Mouse (Mus musculus) G1E-ER4 (cell line): ENCODE measurements around the gene Cer1. TPM values are rescaled to one million over a fixed set of nuclear protein-coding genes. Genes with fewer than 3 reads are reported as not detected.

Experiments
- GATA1 ChIP-seq: IDR thresholded peaks from one replicate; pipeline ENCODE4 v1.8.0; 2012; ENCODE audit warnings: low read length, inconsistent platforms
- polyA plus RNA-seq: library from polyadenylated mRNA; stranded (reverse); fragments of >175 nt; gene quantifications from 2 replicates; pipeline ENCODE4 v1.2.3, GENCODE M21; 2012

Gene Cer1
- polyA plus RNA-seq, 1 experiment, result not detected

- TF ChIP-seq GATA1, result no peak
Observed at GRCm38 (mm10) chr4:82882500-82882899, 2.4 kb downstream of the Cer1 start.

- TF ChIP-seq GATA1, result no peak
Observed at GRCm38 (mm10) chr4:82881366-82881765, 3.6 kb downstream of the Cer1 start.

GRCm38 (mm10) chr4:82880243-82880642, 4.7 kb downstream of the Cer1 start:
- no peak for TF ChIP-seq GATA1

- TF ChIP-seq GATA1, result no peak
Observed at GRCm38 (mm10) chr4:82879152-82879551, 5.8 kb downstream of the Cer1 start.

GRCm38 (mm10) chr4:82876656-82877055, 8.3 kb downstream of the Cer1 start:
- TF ChIP-seq GATA1, result no peak

GRCm38 (mm10) chr4:82875532-82875931, 9.4 kb downstream of the Cer1 start:
- TF ChIP-seq GATA1, result no peak

GRCm38 (mm10) chr4:82874791-82875190, 10.2 kb downstream of the Cer1 start:
- TF ChIP-seq GATA1, result no peak

- TF ChIP-seq GATA1, result no peak
Observed at GRCm38 (mm10) chr4:82872548-82872947, 12.4 kb downstream of the Cer1 start.

GRCm38 (mm10) chr4:82872121-82872520, 12.8 kb downstream of the Cer1 start:
- no peak for TF ChIP-seq GATA1

GRCm38 (mm10) chr4:82870931-82871330, 14.0 kb downstream of the Cer1 start:
- no peak for TF ChIP-seq GATA1

GRCm38 (mm10) chr4:82867731-82868445, 17.1 kb downstream of the Cer1 start:
- no peak for TF ChIP-seq GATA1

- no peak for TF ChIP-seq GATA1
Observed at GRCm38 (mm10) chr4:82867111-82867510, 17.8 kb downstream of the Cer1 start.

- TF ChIP-seq GATA1, result no peak
Observed at GRCm38 (mm10) chr4:82864974-82865699, 19.8 kb downstream of the Cer1 start.

- no peak for TF ChIP-seq GATA1
Observed at GRCm38 (mm10) chr4:82863316-82863715, 21.6 kb downstream of the Cer1 start.

GRCm38 (mm10) chr4:82861451-82861850, 23.5 kb downstream of the Cer1 start:
- no peak for TF ChIP-seq GATA1

GRCm38 (mm10) chr4:82860566-82860965, 24.4 kb downstream of the Cer1 start:
- no peak for TF ChIP-seq GATA1
